Mouse (Mus musculus): ENCODE measurements at regions not wholly inside any gene's neighbourhood (a gene's known extent, or its start where the extent isn't known, plus 50 kb on each side); places are given as distances from the start of the nearest gene placed in this dataset.

DNA sequence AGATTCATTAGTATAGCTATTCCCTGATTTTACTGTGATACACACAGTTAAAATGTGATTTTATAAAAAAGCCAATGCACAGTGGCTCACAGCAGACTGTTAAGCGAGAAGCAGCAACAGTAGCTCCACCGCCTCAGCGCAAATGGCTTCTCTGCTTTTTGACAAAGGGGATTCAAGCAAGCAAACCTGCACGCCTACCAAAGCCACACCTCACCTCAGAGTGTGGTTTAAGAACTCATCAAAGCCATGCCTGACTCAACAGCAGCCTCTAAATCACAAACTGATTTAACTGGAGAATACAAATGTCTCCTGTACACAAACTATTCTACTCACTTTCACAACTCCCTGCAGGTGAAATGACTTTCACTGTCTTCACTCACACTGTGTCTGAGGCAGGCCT is 704.5 kb downstream of the Car8 start:
- WGBS = 83% methylated on average over 4 of the region's 4 CpGs
- ATAC-seq (ENCODE audit: insufficient number of reproducible peaks, insufficient read depth, low FRiP score, low TSS enrichment, low read depth) = no peak

DNA sequence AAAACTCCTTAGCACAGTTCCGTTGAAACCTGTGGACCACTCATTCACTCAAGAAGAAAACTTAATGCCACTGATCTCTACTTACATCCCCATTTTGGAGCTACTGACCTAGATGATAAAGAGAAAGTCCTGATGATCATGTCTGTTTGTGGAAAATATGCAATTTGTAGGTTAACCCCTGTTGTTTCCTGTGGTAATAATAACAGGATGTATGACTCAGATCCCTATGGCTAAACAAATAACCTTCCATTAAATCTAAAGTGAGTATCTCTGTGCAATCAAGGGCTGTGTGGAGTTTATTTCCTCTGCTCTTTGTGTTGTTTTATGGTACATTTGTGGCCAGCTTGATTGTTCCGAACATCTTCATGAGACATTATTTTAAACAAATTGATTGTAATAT is 711.1 kb downstream of the Car8 start:
- WGBS = 78% methylated on average over 2 of the region's 2 CpGs
- no peak for ATAC-seq (ENCODE audit: insufficient number of reproducible peaks, insufficient read depth, low FRiP score, low TSS enrichment, low read depth)
- Histone ChIP-seq H3K4me3 (replicated peaks) (no peak overlapping the region), H3K4me2 (no peak overlapping the region), H3K9me3 (no peaks in the 10 kb centered on the region), H3K4me1 (replicated peaks) (no peaks in the 10 kb centered on the region), H3K27me3 (no peaks in the 10 kb centered on the region), H3K9ac (replicated peaks) (no peak overlapping the region), H3K27ac (no peak overlapping the region), H3K36me3 (no peaks in the 10 kb centered on the region)

More for the DNA sequence above, 704.5 kb downstream of the Car8 start:
- Histone ChIP-seq H3K27me3 (no peaks in the 10 kb centered on the region), H3K9ac (replicated peaks) (no peak overlapping the region), H3K9me3 (no peaks in the 10 kb centered on the region), H3K4me2 (no peak overlapping the region), H3K27ac (no peak overlapping the region), H3K4me1 (replicated peaks) (no peaks in the 10 kb centered on the region), H3K4me3 (replicated peaks) (no peak overlapping the region), H3K36me3 (no peaks in the 10 kb centered on the region)

DNA sequence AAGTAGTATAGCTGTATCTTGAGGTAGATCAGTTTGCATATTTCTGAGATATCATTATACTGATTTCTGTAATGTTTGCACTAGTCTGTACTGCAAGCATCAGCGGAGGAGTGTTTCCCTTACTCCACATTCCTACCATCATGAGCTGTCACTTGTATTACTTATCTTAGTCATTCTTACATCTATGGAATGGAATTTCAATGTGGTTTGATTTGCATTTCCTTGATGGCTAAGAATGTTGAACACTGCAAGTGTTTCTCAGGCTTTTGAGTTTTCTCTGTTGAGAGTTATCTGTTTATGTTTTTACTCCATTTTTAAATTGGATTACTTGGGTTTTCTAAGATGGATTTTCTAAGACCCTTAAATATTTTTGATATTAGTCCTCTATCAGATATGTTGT is 725.8 kb downstream of the Car8 start:
- Histone ChIP-seq H3K27ac (no peak overlapping the region), H3K36me3 (no peaks in the 10 kb centered on the region), H3K4me1 (replicated peaks) (no peaks in the 10 kb centered on the region), H3K27me3 (no peaks in the 10 kb centered on the region), H3K9ac (replicated peaks) (no peak overlapping the region), H3K4me3 (replicated peaks) (no peak overlapping the region), H3K9me3 (no peaks in the 10 kb centered on the region), H3K4me2 (no peak overlapping the region)
- 92% methylated on average over 1 of the region's 1 CpGs for WGBS
- no peak for ATAC-seq (ENCODE audit: insufficient number of reproducible peaks, insufficient read depth, low FRiP score, low TSS enrichment, low read depth)

DNA sequence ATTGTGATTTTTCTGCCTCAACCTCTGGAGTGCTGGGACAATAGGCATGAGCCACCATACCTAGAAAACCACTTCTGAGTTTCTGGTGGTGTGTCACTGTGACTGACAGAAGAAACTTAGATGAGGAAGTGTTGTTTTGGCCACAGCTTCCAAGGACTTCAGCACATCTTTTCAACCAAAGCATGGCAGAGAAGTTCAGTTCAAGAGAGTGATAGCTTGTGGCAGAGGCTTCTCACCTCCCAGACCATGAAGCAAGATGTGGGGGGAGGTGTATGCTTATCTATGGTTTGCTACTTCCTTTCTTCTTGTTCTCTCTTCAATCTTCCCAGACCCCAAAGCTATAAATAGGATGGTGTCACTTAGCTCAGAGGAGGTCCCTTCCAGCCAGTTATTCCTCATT is 753.3 kb downstream of the Car8 start:
- no peaks in the 10 kb centered on the region for H3K27me3 ChIP-seq
- no peak for ATAC-seq (ENCODE audit: insufficient number of reproducible peaks, insufficient read depth, low FRiP score, low TSS enrichment, low read depth)
- no peaks in the 10 kb centered on the region for H3K9me3 ChIP-seq
- H3K9ac ChIP-seq (replicated peaks) = no peak overlapping the region
- no peak overlapping the region for H3K4me3 ChIP-seq (replicated peaks)
- no peaks in the 10 kb centered on the region for H3K4me1 ChIP-seq (replicated peaks)
- H3K27ac ChIP-seq = no peak overlapping the region
- no peak overlapping the region for H3K4me2 ChIP-seq
- H3K36me3 ChIP-seq = no peaks in the 10 kb centered on the region

DNA sequence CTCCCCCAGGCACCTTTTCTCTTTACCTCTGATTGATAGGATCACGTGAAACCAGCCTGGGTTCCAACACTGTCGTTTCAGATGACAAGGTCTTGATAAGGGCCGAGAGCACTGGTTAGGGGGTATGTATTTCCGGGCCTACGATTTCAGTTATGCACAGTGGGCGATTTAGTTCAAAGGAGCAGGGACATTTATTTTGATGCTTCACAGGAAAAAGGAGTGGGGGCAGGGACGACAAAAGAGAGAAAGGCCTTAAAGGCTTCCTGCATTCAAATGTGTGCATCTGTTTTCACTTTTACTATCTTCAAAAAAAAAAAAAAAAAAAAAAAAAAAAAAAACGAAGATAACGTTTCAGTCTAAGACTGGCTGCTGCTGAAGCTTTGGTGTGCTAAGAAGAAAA is 783.7 kb downstream of the Car8 start:
- no peak overlapping the region for H3K4me3 ChIP-seq (replicated peaks)
- H3K4me1 ChIP-seq (replicated peaks) = no peaks in the 10 kb centered on the region
- H3K4me2 ChIP-seq = 0 out of 2 replicates have a peak overlapping the region, but pooled peaks have one; percentile 19
- no peak for ATAC-seq (ENCODE audit: insufficient number of reproducible peaks, insufficient read depth, low FRiP score, low TSS enrichment, low read depth)
- no peak overlapping the region for H3K27ac ChIP-seq
- no peaks in the 10 kb centered on the region for H3K9me3 ChIP-seq
- H3K36me3 ChIP-seq = no peaks in the 10 kb centered on the region
- WGBS = 11% methylated on average over 9 of the region's 9 CpGs
- H3K27me3 ChIP-seq = no peaks in the 10 kb centered on the region
- no peak overlapping the region for H3K9ac ChIP-seq (replicated peaks)

DNA sequence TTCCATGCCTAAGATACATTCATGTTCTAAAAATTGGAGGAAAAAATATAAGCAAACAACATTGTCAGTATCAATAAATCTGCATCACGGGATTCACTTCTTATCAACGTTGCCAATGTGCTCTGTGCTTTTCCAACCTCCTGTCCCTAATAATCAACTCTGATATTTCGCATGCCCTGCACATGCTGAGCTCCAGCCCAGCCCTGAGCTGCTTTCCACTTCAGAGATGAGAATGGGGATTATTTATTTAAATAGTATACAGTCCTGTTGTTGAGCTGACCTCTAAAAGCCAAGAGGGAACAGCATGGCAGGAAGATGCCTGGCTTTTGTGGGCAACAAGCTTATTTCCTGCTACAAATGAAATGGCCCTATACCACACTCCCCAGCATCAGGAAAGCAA is 786.2 kb downstream of the Car8 start:
- Histone ChIP-seq H3K9ac (replicated peaks) (no peak overlapping the region), H3K9me3 (no peaks in the 10 kb centered on the region), H3K27ac (no peak overlapping the region), H3K4me3 (replicated peaks) (no peak overlapping the region), H3K36me3 (no peaks in the 10 kb centered on the region), H3K27me3 (no peaks in the 10 kb centered on the region), H3K4me2 (no peak overlapping the region), H3K4me1 (replicated peaks) (no peaks in the 10 kb centered on the region)
- WGBS = 80% methylated on average over 3 of the region's 3 CpGs
- no peak for ATAC-seq (ENCODE audit: insufficient number of reproducible peaks, insufficient read depth, low FRiP score, low TSS enrichment, low read depth)

DNA sequence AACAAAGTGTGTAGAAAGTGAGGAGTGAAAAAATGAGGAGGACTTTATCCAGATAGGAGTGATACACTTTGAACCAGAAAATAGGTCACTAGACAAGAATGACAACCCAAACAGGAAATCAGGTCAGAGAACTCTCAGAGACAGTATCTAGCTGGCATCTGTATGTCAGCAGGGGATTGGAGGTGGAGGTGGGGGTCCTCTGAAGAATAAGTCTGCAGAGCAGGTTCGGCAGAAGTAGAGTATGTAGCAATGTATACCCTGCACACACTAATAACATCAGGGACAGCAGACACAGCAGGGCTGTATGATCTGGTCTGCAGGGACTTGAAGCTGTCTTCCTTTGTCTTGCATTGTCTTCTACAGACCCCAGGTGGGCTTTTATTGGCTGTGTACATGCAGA is 787.9 kb downstream of the Car8 start:
- no peaks in the 10 kb centered on the region for H3K27me3 ChIP-seq
- WGBS = 57% methylated on average over 1 of the region's 1 CpGs

DNA sequence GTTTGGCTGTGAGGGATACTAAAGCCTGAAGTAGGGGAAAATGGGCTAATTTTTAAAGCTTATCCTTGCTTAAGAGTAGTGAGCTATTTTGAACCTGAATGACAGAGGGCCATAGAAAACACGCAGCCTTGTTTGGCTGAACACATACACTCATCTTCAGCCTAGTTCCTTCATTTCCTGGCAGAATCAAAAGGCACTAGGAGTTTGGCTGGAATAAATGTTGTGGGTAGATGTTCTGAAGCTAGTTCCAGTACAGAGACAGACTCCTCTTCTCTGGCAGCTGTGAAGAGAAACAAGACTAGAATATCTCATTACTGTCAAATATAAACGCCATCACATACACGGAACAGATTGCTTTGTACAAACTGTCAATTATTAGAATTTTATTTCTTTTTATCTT is 809.5 kb downstream of the Car8 start:
- H3K36me3 ChIP-seq = no peaks in the 10 kb centered on the region
- no peaks in the 10 kb centered on the region for H3K4me1 ChIP-seq (replicated peaks)
- H3K4me3 ChIP-seq (replicated peaks) = no peak overlapping the region
- H3K4me2 ChIP-seq = no peak overlapping the region
- ATAC-seq (ENCODE audit: insufficient number of reproducible peaks, insufficient read depth, low FRiP score, low TSS enrichment, low read depth) = no peak
- H3K27me3 ChIP-seq = no peaks in the 10 kb centered on the region
- no peak overlapping the region for H3K27ac ChIP-seq
- no peaks in the 10 kb centered on the region for H3K9me3 ChIP-seq
- no peak overlapping the region for H3K9ac ChIP-seq (replicated peaks)
- 87% methylated on average over 3 of the region's 3 CpGs for WGBS

More for the DNA sequence above, 787.9 kb downstream of the Car8 start:
- no peak overlapping the region for H3K9ac ChIP-seq (replicated peaks)
- H3K36me3 ChIP-seq = no peaks in the 10 kb centered on the region
- H3K4me1 ChIP-seq (replicated peaks) = no peaks in the 10 kb centered on the region
- H3K4me2 ChIP-seq = no peak overlapping the region
- no peak overlapping the region for H3K27ac ChIP-seq
- ATAC-seq (ENCODE audit: insufficient number of reproducible peaks, insufficient read depth, low FRiP score, low TSS enrichment, low read depth) = no peak
- H3K4me3 ChIP-seq (replicated peaks) = no peak overlapping the region
- H3K9me3 ChIP-seq = no peaks in the 10 kb centered on the region

DNA sequence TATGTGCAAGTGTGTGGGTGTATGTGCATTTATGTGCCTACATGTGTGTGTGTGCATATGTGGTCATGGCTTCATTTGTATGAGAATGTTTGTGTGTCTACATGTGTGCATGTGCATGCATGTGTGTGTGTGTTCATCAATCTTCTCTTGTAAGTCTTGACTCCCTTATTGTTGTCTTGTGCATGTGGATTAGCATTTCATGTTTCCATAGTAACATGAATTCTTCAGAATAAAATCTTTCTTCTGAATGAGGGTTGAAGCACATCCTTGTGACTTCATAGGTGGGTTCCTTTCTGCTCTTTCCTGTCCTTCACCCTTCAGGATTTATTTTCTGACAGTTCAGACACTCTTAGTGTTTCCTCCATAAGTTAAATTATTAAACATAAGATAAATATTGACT is 814.8 kb downstream of the Car8 start:
- no peaks in the 10 kb centered on the region for H3K27me3 ChIP-seq
- ATAC-seq (ENCODE audit: insufficient number of reproducible peaks, insufficient read depth, low FRiP score, low TSS enrichment, low read depth) = no peak

DNA sequence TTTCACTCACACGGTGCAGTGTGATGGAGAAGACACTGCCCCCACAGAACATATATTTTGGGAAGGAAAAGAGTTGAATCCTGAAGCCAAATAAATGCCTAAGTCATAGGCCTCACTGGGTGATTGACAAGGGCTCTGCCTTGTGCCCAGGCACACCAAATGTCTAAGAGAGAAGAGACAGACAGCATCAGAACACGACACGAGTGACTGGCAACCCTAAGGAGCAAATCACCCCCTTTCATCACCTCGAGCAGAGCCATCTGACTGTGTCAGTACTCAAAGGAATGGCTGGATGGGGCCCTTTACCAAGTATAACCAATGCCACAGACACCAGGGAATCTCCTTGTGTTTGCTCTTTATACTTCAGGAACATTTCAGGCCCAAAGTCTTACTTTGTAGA is 815.6 kb downstream of the Car8 start:
- Histone ChIP-seq H3K27ac (no peak overlapping the region), H3K4me2 (no peak overlapping the region), H3K4me3 (replicated peaks) (no peak overlapping the region), H3K4me1 (replicated peaks) (no peaks in the 10 kb centered on the region), H3K36me3 (no peaks in the 10 kb centered on the region), H3K9me3 (no peaks in the 10 kb centered on the region), H3K9ac (replicated peaks) (no peak overlapping the region), H3K27me3 (no peaks in the 10 kb centered on the region)
- 65% methylated on average over 4 of the region's 4 CpGs for WGBS
- ATAC-seq (ENCODE audit: insufficient number of reproducible peaks, insufficient read depth, low FRiP score, low TSS enrichment, low read depth) = no peak

More for the DNA sequence above, 814.8 kb downstream of the Car8 start:
- Histone ChIP-seq H3K9me3 (no peaks in the 10 kb centered on the region), H3K36me3 (no peaks in the 10 kb centered on the region), H3K4me1 (replicated peaks) (no peaks in the 10 kb centered on the region), H3K27ac (no peak overlapping the region), H3K4me3 (replicated peaks) (no peak overlapping the region), H3K4me2 (no peak overlapping the region), H3K9ac (replicated peaks) (no peak overlapping the region)

DNA sequence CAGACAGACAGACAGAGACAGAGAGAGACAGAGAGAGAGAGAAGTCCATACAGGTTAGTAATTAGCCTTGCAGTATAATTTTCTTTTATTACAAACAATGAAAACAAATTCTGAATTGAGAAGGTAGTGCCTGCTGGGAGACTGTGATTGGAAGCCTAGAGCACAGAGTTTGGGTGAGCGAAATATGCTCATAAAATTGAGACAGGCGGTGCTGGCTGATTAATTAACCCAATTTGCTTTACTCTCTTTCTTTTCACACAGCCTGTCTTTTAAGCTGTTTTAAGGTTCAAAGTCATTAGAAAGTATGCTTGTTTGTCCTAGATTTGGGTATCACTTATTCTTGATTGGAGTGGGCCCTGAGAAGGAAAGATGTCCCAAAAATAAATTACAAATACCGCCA is 816.1 kb downstream of the Car8 start:
- ATAC-seq (ENCODE audit: insufficient number of reproducible peaks, insufficient read depth, low FRiP score, low TSS enrichment, low read depth) = no peak

DNA sequence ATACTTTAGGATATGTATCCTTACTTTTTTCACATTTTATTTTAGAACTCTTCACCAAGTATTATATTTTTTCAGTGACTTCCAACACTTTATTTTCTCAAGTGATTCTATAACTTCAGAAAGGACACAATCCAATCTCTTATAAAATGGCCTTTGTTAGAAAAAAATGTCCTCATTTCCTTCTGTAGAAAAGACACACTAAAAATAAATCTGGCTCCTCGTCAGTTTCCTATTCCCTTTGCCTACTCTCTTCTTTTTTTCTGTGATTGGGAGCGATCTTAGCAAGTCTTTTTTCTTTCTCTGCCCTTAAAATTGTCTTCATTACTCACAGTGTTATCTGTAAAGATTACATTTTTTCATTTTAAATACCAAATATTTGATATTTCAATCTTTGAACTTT is 824.5 kb downstream of the Car8 start:
- Histone ChIP-seq H3K27me3 (no peaks in the 10 kb centered on the region), H3K4me1 (replicated peaks) (no peaks in the 10 kb centered on the region), H3K4me3 (replicated peaks) (no peak overlapping the region), H3K27ac (no peak overlapping the region), H3K4me2 (no peak overlapping the region), H3K36me3 (no peaks in the 10 kb centered on the region), H3K9ac (replicated peaks) (no peak overlapping the region), H3K9me3 (no peaks in the 10 kb centered on the region)
- ATAC-seq (ENCODE audit: insufficient number of reproducible peaks, insufficient read depth, low FRiP score, low TSS enrichment, low read depth) = no peak
- 62% methylated on average over 2 of the region's 2 CpGs for WGBS

More for the DNA sequence above, 816.1 kb downstream of the Car8 start:
- H3K9ac ChIP-seq (replicated peaks) = no peak overlapping the region
- H3K27me3 ChIP-seq = no peaks in the 10 kb centered on the region
- WGBS = 72% methylated on average over 3 of the region's 3 CpGs
- H3K9me3 ChIP-seq = no peaks in the 10 kb centered on the region
- no peak overlapping the region for H3K4me2 ChIP-seq
- no peak overlapping the region for H3K27ac ChIP-seq
- no peaks in the 10 kb centered on the region for H3K36me3 ChIP-seq
- no peak overlapping the region for H3K4me3 ChIP-seq (replicated peaks)
- no peaks in the 10 kb centered on the region for H3K4me1 ChIP-seq (replicated peaks)

All from limb, embryonic 12.5 days (tissue).